Mouse (Mus musculus): ENCODE results near the gene C330007P06Rik.

GRCm38 (mm10) chrX:36825032-36825431 is 48.9 kb downstream of the C330007P06Rik start:
- TF ChIP-seq CTCF (IDR thresholded peaks at IDR 0.05; ENCODE audit: low read depth) (no peak), EP300 (IDR thresholded peaks at IDR 0.05; ENCODE audit: low read depth) (no peak)

All from liver, postnatal 0 days (tissue).